Mouse (Mus musculus): ENCODE measurements around the gene Ngf. TPM values are rescaled to one million over a fixed set of nuclear protein-coding genes. Genes with fewer than 3 reads are reported as not detected.

Gene Ngf
- polyA plus RNA-seq, 1 experiment from 2014 or later, result 4.6 TPM

DNA sequence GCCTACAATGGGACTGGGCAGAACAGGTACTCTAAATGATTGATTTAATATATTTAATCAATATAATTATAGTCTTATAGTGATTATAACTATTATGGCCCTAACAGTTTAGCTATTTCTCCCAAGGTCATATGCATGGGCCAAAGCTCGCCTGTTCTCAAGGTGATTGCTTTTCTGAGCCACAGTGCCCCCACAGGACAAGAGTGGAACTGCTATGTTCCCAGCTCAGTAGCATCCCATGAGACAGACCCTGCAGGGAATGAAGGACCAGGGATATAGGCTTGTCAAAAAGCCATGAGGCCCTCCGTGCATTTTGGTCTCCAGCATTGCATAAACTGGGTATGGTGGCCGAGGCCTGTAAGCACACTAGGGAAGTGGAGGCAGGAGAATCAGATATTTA lies 3.1 kb upstream of the Ngf start:
- Histone ChIP-seq H3K9me3 (replicated peaks; ENCODE audit: control insufficient read depth, low read length) (no peaks in the 10 kb centered on the region), H3K27ac (replicated peaks; ENCODE audit: low read depth, low read length) (no peak overlapping the region), H3K4me1 (ENCODE audit: control insufficient read depth, insufficient read depth, low read length) (no peaks in the 10 kb centered on the region), H3K9ac (replicated peaks; ENCODE audit: low read length) (no peak overlapping the region), H3K4me2 (ENCODE audit: low read depth, low read length) (no peak overlapping the region), H3K4me3 (ENCODE audit: low read depth, low read length) (no peak overlapping the region), H3K36me3 (replicated peaks; ENCODE audit: control insufficient read depth, insufficient read depth, low read depth, low read length) (no peaks in the 10 kb centered on the region), H3K27me3 (ENCODE audit: control insufficient read depth, insufficient read depth, low read length) (peaks cover 5% of the 10 kb centered on the region)
- ATAC-seq (replicated peaks; ENCODE audit: insufficient number of reproducible peaks, low FRiP score, low TSS enrichment, low read depth) (no peak), DNase-seq (ENCODE audit: low spot score) (peak; percentile 80)
- WGBS, result 17% methylated on average over 3 of the region's 3 CpGs

DNA sequence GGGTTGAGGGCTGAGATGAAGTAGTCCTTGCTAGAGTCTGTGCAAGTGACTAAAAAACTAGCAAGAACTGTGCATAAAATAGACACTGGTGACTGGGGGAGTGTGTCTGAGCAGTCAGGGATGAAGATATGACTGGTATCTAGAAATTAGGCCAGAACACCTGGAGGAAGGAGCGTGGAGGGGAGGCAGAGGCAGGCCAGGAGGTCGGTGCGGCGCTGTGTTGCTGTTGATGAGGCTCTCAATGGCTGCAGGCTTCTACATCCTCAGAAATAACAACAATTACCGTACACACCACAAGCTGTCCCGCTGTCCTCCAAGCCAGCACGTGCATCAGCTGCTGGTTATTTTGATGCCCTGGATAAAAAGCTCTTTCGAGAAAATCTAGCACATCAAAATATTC lies 2.6 kb upstream of the Ngf start:
- 81% methylated on average over 8 of the region's 8 CpGs for WGBS
- H3K9me3 ChIP-seq (replicated peaks; ENCODE audit: control insufficient read depth, low read length), result no peaks in the 10 kb centered on the region
- ATAC-seq (replicated peaks; ENCODE audit: insufficient number of reproducible peaks, low FRiP score, low TSS enrichment, low read depth), result no peak

DNA sequence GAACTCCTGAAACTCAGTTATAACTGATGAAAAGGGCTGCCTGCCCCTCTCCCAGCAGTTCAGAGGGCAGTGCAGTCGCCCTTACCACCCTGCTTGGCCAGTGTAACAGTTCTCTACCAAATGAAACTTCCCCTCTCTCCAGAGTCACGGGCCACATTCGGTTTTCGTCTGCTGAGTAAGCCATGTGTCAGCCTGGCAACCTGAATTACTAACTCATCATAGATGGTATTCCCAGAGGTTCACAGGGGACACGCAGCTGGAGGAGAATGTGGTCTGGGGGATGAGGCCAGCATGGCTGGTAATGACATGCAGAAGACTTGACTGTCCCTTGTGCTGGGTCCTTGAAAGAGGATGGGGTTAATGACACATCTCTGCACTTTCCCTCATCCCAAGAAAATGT lies 1.5 kb downstream of the Ngf start:
- H3K4me3 ChIP-seq (ENCODE audit: low read depth, low read length), result no peak overlapping the region
- WGBS, result 61% methylated on average over 5 of the region's 5 CpGs

More for the DNA sequence above, 2.6 kb upstream of the Ngf start:
- DNase-seq (ENCODE audit: low spot score), result no peak
- no peak overlapping the region for H3K4me2 ChIP-seq (ENCODE audit: low read depth, low read length)
- H3K4me3 ChIP-seq (ENCODE audit: low read depth, low read length), result no peak overlapping the region
- no peak overlapping the region for H3K9ac ChIP-seq (replicated peaks; ENCODE audit: low read length)
- peaks cover 5% of the 10 kb centered on the region for H3K27me3 ChIP-seq (ENCODE audit: control insufficient read depth, insufficient read depth, low read length)
- no peaks in the 10 kb centered on the region for H3K4me1 ChIP-seq (ENCODE audit: control insufficient read depth, insufficient read depth, low read length)
- no peaks in the 10 kb centered on the region for H3K36me3 ChIP-seq (replicated peaks; ENCODE audit: control insufficient read depth, insufficient read depth, low read depth, low read length)
- no peak overlapping the region for H3K27ac ChIP-seq (replicated peaks; ENCODE audit: low read depth, low read length)

DNA sequence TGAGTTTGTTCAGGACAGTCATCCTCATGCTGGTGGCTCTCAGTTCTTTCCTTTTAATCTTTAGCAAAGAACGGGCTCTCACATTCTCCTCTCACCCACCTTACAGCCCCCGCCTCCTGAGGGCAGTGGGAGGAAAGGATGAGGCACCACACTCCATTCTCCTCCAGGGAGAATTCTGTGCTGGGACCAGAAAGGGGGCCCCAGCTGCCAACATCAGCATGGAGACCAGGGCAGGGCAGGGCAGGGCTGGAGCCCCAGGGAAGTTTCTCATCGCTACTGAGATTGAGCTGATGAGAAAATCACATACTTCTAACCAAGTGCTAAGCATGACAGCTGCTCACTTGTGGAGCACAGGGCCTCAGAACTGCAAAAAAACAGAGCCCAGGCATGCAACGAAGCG lies 2.1 kb downstream of the Ngf start:
- Histone ChIP-seq H3K9me3 (replicated peaks; ENCODE audit: control insufficient read depth, low read length) (no peaks in the 10 kb centered on the region), H3K4me1 (ENCODE audit: control insufficient read depth, insufficient read depth, low read length) (no peaks in the 10 kb centered on the region), H3K27me3 (ENCODE audit: control insufficient read depth, insufficient read depth, low read length) (peaks cover 5% of the 10 kb centered on the region), H3K27ac (replicated peaks; ENCODE audit: low read depth, low read length) (no peak overlapping the region), H3K36me3 (replicated peaks; ENCODE audit: control insufficient read depth, insufficient read depth, low read depth, low read length) (no peaks in the 10 kb centered on the region), H3K4me3 (ENCODE audit: low read depth, low read length) (no peak overlapping the region), H3K9ac (replicated peaks; ENCODE audit: low read length) (no peak overlapping the region), H3K4me2 (ENCODE audit: low read depth, low read length) (no peak overlapping the region)
- no peak for ATAC-seq (replicated peaks; ENCODE audit: insufficient number of reproducible peaks, low FRiP score, low TSS enrichment, low read depth)
- no peak for DNase-seq (ENCODE audit: low spot score)
- 60% methylated on average over 5 of the region's 5 CpGs for WGBS

More for the DNA sequence above, 1.5 kb downstream of the Ngf start:
- no peak overlapping the region for H3K27ac ChIP-seq (replicated peaks; ENCODE audit: low read depth, low read length)
- H3K4me2 ChIP-seq (ENCODE audit: low read depth, low read length), result no peak overlapping the region
- no peaks in the 10 kb centered on the region for H3K9me3 ChIP-seq (replicated peaks; ENCODE audit: control insufficient read depth, low read length)
- peaks cover 5% of the 10 kb centered on the region for H3K27me3 ChIP-seq (ENCODE audit: control insufficient read depth, insufficient read depth, low read length)
- H3K36me3 ChIP-seq (replicated peaks; ENCODE audit: control insufficient read depth, insufficient read depth, low read depth, low read length), result no peaks in the 10 kb centered on the region
- ATAC-seq (replicated peaks; ENCODE audit: insufficient number of reproducible peaks, low FRiP score, low TSS enrichment, low read depth) (no peak), DNase-seq (ENCODE audit: low spot score) (no peak)
- H3K9ac ChIP-seq (replicated peaks; ENCODE audit: low read length), result no peak overlapping the region
- no peaks in the 10 kb centered on the region for H3K4me1 ChIP-seq (ENCODE audit: control insufficient read depth, insufficient read depth, low read length)

DNA sequence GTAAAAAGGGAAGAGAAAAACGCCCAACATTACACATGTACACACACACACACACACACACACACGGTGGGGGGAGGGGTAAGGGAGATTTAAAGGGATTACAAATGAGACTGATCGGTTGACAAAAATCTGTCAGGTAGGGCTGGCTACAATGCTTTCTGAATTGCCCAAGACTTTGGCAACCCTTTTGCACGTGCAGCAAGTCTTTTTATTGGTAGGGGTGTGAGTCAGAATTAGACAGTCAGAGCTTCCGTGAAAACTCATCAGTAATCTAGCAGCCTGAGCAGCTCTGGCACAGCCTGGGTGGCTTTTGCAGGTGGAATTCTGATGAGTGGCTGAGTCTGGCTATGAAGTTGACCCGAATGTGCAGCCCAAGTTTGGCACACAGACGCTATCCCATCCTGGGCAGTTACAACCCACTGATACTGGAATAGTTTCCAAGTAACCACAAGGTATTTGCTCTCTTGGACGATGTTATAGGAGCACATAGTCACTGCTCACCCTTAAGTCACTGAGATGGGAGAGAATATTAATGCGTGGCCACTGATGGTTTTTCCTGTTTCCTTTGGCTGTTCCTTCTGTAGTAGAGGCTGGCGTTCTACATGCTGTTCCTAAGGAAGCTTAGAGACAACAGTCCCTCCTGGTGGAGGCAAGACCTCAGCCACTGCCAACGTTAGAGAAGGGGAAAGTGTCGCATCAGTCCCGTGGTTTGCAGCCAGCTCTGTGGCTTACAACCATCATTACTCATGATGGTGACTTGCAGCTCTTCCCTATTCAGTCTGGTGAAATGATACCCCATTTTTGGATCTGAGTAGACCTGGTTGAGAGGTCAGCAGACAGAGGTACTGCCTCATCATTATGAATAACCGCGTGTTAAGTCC lies 4.8 kb downstream of the Ngf start:
- Histone ChIP-seq H3K9ac (replicated peaks; ENCODE audit: low read length) (no peak overlapping the region), H3K4me1 (ENCODE audit: control insufficient read depth, insufficient read depth, low read length) (no peaks in the 10 kb centered on the region)
- DNase-seq (ENCODE audit: low spot score), result no peak

DNA sequence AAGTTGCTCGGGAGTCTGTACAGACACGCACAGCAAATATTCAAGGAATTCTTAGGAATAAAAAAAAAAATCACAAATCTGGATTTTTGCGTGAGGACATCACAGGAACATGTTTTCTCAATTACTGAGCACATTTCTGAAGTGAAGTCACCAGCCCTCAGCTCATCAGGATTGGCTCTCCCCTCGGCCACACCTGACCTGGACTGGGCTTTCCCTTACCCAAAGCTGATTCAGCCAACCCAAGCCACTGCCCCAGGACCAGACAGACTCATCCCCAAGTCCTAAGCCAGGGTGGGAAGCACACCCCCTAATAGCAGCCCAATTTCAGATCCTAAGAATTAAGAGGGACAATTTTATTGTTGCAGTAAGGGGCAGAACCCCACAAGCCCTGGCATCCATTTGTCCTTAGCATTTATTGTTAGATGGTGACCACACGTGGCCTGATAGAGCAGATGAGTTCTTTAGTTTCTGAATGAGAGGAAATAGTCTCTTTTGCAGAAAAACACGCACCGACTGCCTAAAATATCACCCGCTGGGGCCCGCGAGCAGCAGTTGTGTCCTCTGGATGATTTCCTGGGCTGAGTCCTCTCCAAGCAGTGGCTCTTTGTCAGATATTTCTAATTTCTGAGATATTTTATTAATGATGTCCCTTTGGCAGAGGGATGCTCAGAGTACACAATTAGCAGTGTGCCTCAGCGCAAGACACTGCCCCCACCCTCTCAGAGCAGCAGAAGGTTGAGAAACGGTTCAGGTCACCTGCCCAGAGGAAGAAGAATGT lies 8.4 kb downstream of the Ngf start:
- Histone ChIP-seq H3K36me3 (replicated peaks; ENCODE audit: control insufficient read depth, insufficient read depth, low read depth, low read length) (no peaks in the 10 kb centered on the region), H3K4me2 (ENCODE audit: low read depth, low read length) (no peak overlapping the region), H3K4me1 (ENCODE audit: control insufficient read depth, insufficient read depth, low read length) (no peaks in the 10 kb centered on the region), H3K27ac (replicated peaks; ENCODE audit: low read depth, low read length) (no peak overlapping the region), H3K4me3 (ENCODE audit: low read depth, low read length) (no peak overlapping the region), H3K9ac (replicated peaks; ENCODE audit: low read length) (no peak overlapping the region), H3K27me3 (ENCODE audit: control insufficient read depth, insufficient read depth, low read length) (no peaks in the 10 kb centered on the region), H3K9me3 (replicated peaks; ENCODE audit: control insufficient read depth, low read length) (no peaks in the 10 kb centered on the region)
- DNase-seq (ENCODE audit: low spot score), result no peak
- 76% methylated on average over 12 of the region's 12 CpGs for WGBS
- ATAC-seq (replicated peaks; ENCODE audit: insufficient number of reproducible peaks, low FRiP score, low TSS enrichment, low read depth), result no peak

More for the DNA sequence above, 4.8 kb downstream of the Ngf start:
- 85% methylated on average over 15 of the region's 15 CpGs for WGBS
- ATAC-seq (replicated peaks; ENCODE audit: insufficient number of reproducible peaks, low FRiP score, low TSS enrichment, low read depth), result no peak
- no peak overlapping the region for H3K4me2 ChIP-seq (ENCODE audit: low read depth, low read length)
- 0 out of 2 replicates have a peak, but pooled peaks cover 2% of the 10 kb centered on the region for H3K27me3 ChIP-seq (ENCODE audit: control insufficient read depth, insufficient read depth, low read length)
- H3K27ac ChIP-seq (replicated peaks; ENCODE audit: low read depth, low read length), result no peak overlapping the region
- H3K9me3 ChIP-seq (replicated peaks; ENCODE audit: control insufficient read depth, low read length), result no peaks in the 10 kb centered on the region
- no peak overlapping the region for H3K4me3 ChIP-seq (ENCODE audit: low read depth, low read length)
- H3K36me3 ChIP-seq (replicated peaks; ENCODE audit: control insufficient read depth, insufficient read depth, low read depth, low read length), result no peaks in the 10 kb centered on the region

DNA sequence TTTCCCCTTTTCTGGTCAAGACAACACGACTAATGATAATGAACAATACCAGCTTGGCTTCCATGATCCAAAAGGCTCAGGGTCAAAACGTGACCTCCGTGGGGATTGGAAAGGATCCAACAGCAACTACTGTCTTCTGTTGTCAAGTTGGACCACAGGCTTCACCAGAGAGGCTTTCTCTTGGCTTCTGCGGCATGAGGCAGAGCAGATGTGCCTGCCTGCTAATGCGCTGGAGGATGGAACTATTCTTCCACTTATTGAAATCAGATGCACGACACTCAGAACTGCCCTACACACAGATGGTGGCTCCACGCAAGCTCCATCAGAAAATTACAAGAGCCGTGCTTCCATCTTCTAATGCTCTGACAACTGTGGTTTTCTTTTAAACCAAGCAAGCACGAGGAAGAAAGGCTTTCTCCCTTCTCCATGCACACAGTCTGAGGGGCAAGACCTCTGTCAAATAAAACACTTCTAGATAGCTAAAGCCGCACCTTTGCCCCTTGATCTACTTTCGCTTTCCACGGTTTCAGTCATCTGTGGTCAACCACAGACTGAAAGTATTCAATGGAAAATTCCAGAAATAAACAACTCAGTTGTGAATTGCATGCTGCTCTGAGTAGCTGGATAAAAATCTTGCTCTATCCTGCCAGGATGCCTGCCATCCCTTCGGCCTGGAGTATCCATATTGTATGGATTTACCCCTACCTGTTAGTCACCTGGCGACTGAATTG lies 20.8 kb downstream of the Ngf start:
- H3K27ac ChIP-seq (replicated peaks; ENCODE audit: low read depth, low read length), result no peak overlapping the region
- no peaks in the 10 kb centered on the region for H3K36me3 ChIP-seq (replicated peaks; ENCODE audit: control insufficient read depth, insufficient read depth, low read depth, low read length)
- H3K9me3 ChIP-seq (replicated peaks; ENCODE audit: control insufficient read depth, low read length), result no peaks in the 10 kb centered on the region
- no peak overlapping the region for H3K4me3 ChIP-seq (ENCODE audit: low read depth, low read length)
- DNase-seq (ENCODE audit: low spot score), result peak; percentile 53
- no peak for ATAC-seq (replicated peaks; ENCODE audit: insufficient number of reproducible peaks, low FRiP score, low TSS enrichment, low read depth)
- no peaks in the 10 kb centered on the region for H3K27me3 ChIP-seq (ENCODE audit: control insufficient read depth, insufficient read depth, low read length)
- no peak overlapping the region for H3K9ac ChIP-seq (replicated peaks; ENCODE audit: low read length)
- no peak overlapping the region for H3K4me2 ChIP-seq (ENCODE audit: low read depth, low read length)
- H3K4me1 ChIP-seq (ENCODE audit: control insufficient read depth, insufficient read depth, low read length), result no peaks in the 10 kb centered on the region
- 65% methylated on average over 14 of the region's 14 CpGs for WGBS

All from embryonic facial prominence, embryonic 11.5 days (tissue).